Mouse (Mus musculus) ovary, postnatal 10 days (tissue): Measurements from ENCODE around the gene Hesx1.
"Not testable (repeated sequence)": the region's sequence is repeated elsewhere in the genome, so short reads cannot be mapped to it uniquely, and the experiment has no call there.

Experiments used
- DNase-seq: peaks from one replicate; pipeline ENCODE4 v3.0.0; 2022; ENCODE audit warnings: low spot score

Gene Hesx1

GRCm38 (mm10) chr14:26994211-26994741, at the start of gene Hesx1:
TSS of gene Hesx1 (plus strand) at chr14:26994416.
- peak; percentile 4 for DNase-seq

- DNase-seq = not testable (repeated sequence)
These were observed 38.1 kb upstream of the Hesx1 start for GRCm38 (mm10) chr14:26956139-26956538.

DNA sequence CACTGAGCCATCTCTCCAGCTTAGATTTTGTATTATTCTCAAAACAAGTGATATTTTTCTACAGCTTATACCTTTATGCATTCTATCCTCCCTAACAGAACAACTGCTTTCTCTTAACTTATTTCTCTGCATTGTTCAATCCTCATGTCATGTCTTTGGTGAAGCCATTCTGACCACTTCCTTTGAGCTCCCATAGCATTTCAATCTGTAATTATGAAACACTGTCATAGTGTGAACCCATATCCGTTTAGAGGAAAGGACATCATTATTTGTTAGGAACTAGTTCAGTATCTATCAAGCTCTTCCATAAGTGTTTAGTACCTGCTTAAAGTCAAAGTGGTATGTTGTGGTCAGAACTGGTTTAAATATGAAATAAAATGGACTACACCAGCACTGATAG, 33.7 kb upstream of the Hesx1 start:
- no peak for DNase-seq

GRCm38 (mm10) chr14:26969164-26969563, 25.1 kb upstream of the Hesx1 start:
- DNase-seq = no peak

DNA sequence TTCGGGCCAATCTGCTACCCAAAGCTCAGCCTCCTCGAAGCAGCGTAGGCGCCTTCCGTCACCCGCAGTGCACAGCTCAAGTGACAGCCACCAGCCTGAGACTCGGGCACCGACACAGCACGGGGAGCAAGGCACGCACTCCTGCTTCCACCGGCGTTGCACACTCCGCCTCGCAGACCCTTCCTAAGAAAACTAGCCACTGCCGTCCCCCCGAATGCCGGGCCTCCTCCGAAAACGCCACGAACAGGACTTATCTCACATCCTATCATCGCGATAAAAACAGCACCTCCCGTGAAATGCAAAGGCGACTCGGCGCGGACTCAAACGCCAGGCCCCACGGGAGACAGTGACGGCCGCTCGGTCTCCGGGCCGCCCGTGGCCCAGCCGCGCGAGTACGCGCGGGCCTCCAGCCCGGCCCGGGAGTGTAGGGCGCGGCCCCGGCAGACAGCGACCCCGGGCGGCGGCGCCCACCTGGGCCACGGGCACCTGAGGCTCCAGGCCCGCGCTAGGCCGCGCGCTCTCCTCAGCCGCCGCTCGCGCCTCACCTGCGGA, 24.3 kb upstream of the Hesx1 start:
- DNase-seq = no peak

DNA sequence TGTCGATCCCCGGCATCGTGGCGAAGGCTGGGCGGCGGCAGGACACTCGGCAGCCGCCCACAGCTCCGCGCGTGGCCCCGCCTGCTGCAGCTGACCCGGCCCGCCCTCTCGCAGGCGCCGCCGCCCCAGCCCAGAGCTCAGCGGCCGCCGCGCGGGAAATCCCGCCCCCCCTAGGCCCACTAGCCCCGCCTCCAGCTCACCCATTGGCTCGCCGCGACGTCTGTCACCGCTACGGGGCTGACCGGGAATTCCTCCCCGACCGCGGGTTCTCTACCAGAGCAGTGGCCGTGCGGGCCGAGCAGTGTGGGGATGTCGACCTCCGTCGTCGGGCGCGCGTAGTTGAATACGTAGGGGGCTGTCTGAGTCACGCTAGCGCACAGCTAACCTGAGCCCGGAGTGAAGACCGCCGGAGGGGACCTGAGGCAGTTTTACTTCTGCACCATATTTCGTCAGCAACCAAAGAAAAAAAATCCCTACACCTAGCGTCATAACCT, 23.7 kb upstream of the Hesx1 start:
- peak; percentile 99 for DNase-seq

GRCm38 (mm10) chr14:26971106-26971789, 23.0 kb upstream of the Hesx1 start, which contains the start of gene Appl1:
TSS of gene Appl1 (minus strand) at chr14:26971232.
- DNase-seq = no peak

DNA sequence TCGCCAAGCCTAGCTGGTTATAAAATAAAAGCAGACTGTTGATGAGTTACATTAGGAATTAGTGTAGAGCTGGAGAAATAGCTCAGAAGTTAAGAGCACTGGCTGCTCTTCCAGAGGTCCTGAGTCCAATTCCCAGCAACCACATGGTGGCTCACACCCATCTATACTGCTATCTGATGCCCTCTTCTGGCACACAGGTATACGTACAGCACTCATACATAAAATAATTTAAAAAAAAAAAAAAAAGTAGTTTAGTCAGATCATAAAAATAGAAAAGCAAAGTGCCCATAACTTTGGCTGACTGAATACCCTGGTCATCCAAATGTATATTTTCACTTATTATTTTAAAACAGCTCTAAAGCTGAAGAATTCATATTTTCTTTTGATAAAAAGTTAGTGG, 21.1 kb upstream of the Hesx1 start:
- no peak for DNase-seq

DNA sequence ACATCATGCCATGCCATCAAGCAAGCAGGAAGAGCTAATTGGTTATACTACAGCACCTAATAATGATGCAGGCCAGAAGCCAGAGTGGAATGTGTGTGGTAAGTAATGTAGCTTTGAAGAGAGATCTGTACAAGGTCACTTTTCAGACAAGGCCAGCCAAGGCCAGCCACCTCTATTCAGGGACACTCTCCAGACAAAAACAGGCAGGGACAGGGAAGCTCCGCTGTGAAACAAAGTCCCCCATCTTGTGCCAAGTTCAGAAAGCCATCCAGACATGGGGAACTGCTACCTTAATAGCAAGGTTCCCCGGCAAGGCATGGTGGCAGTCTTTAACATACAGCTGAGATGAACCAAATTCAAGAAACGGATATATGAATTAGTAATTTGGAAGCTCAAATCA, 18.7 kb upstream of the Hesx1 start:
- DNase-seq = no peak

DNA sequence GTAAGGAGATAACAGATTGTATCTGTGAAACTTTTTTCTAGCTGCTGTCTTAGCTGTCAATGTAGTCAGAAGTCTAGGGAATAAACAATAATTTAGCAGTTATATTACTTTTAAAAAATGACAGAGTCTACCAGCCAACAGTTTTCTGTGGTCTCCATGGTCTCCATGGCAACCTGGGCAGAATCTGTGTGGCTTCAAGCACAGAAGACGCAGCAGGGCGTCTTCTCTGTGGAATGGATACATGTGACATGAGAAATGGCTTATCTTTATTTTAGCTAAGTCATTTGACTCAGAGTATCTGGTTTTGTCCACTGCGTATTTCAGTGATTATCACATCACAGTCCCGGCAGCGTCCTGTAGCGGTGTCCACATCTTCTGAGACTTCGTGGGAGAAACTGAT, 18.0 kb upstream of the Hesx1 start:
- no peak for DNase-seq

DNA sequence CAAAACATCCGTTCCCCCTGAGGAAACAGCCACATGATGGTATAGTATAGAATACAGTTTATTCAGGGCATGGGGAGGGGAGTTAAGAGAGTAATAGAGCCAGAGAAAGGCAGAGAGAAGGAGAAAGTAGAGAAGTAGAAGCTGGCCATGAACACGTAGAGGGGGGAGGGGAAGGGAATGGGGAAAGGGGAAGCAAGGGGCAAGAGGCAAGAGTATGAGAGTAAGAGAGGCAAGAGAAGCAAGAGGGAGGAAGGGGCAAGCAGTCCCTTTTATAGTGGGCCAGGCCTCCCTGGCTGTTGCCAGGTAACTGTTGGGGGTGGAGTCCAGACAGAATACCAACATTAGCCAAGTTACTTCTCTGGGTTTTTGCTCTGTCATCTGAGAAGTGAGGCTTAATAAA, 16.7 kb upstream of the Hesx1 start:
- DNase-seq = no peak

DNA sequence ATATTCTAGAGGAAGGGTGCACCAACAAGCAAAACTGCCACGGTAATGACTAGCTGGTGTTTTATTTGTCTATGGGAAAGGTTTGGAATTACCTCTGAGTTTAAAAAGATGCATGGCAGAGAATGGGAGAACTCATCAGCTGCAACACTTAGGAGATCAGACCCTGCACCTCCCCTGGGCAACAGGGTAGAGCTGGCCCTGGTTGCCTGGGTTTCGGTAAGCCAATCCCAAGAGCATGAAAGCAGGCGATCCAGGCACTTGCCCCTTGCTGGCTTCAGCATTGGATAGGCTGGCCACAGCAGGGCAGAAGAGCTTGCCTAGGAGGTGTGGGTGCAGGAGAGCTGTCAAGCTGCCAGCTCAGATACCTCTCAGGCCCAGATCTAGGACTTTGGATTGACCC, 14.4 kb upstream of the Hesx1 start:
- no peak for DNase-seq

DNA sequence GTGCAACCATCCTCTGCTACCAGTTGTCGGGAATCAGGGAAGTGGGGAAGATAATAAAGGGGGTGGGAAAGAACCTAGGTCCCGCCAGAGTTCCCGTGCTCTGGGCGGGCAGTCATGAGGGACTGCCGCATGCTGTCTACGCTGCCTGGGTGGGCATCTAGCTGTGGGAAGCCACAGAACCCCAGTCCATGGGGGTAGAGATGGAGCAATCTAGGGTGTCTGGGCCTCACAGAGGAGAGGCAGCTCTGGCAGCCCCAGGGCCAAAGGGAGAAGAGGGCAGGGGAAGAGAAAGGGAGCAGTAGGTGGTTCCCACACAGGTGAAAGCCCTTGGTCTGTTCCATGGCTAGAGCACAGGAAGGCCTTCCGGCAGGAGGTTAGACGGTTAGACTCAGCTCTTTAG, 13.2 kb upstream of the Hesx1 start:
- DNase-seq = no peak

DNA sequence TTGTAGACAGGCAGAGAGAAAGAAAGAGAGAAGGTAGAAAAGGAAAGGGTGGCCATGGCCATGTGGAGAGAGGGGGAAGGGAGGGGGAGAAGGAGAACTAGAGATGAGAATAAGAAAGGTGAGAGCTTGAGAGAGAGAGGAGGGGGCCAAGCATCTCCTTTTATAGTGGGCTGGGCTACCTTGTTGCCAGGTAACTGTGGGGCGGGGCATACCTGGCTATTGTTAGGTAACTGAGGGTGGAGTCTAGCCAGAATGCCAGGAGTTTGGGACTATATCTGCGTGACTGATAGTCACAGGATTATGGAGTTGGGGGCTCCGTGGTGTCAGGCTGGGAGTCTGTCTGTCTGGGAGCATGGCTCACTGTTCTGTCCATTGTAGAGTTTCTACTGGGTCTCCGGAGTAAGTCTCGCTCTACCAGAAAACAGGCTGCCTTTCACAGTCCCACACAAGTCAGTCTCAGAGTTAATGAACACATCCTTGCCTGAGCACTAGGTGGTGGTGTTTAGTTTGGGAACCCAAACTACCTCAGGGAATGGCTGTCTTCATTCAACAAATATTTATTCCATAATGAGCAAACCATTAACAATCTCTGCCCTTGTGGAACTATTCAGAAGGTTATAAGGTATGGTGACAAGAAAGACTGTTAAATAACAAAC, 12.6 kb upstream of the Hesx1 start:
- DNase-seq = no peak

DNA sequence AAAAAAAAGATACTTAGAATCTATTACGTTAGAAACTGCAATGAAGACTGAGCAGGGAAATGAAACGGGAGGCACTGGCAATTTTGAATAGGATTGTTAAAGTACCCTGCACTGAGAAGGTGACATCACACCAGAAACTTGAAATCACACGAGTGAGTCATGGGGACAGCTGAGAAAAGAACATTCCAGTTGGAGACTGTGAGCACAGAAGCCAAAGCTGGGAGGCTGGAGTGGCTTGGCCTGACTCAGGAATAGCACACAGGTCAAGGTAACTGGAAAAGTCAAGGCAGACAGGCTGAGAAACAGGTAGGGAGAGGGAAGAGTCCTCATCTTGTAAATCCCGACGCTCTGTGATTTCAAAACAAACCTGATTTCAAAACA, 12.1 kb upstream of the Hesx1 start:
- DNase-seq = no peak

DNA sequence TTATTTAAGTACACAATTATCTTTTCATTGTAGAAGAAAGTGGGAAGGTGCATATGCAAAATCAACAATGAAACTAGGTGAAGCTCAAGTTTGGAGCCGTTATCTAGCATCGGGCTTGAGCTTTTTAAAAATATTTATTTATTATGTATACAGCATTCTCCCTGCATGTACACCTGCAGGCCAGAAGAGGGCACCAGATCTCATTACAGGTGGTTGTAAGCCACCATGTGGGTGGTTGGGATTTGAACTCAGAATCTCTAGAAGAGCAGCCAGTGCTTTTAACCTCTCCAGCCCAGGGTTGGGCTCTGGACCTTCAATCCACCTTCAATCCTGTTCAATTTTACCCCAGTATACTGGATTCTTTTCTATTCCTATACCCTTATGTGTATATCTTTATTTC, 5.5 kb upstream of the Hesx1 start:
- DNase-seq = no peak

DNA sequence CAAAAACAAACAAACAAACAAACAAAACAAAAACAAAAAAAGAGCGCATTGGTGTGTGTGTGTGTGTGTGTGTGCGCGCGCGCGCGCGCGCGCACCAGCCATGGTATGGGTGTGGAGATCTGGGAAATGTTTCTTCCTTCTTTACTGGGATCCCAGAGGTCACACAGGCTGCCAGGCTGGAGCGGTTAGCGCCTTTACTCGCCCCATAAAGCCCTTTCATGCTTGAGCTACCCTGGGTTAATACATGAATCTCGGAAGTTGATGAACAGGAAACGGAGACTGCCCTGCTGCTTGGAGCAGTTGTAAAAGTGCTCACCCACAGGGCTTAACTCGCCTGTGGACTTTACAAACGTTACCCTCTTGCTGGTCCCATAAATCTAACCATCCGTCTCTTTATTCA, 2.6 kb upstream of the Hesx1 start:
- DNase-seq = no peak

- DNase-seq = no peak
These were observed 789 bp upstream of the Hesx1 start for GRCm38 (mm10) chr14:26993427-26993826.

- DNase-seq = no peak
These were observed 2.0 kb downstream of the Hesx1 start for GRCm38 (mm10) chr14:26996257-26996656.

DNA sequence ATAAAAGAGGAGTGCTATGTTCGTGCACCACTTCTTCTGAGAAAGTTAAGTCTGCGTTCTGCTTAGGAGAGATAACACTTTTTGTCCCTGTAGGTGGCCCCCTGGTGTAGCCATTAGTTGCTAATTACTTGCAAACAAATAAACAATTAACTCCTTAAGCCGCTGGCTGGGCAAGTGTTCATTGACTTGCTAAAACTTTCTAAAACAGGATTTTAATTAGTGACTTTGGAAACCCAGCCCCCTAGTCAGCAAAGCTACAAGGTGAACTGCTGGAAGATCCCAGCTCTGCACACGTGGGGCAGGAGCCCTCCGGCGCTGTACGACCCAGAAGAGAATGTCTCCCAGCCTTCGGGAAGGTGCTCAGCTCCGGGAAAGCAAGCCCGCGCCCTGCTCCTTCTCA, 6.2 kb downstream of the Hesx1 start:
- no peak for DNase-seq

- no peak for DNase-seq
These were observed 10.7 kb downstream of the Hesx1 start for GRCm38 (mm10) chr14:27004906-27005305.

DNA sequence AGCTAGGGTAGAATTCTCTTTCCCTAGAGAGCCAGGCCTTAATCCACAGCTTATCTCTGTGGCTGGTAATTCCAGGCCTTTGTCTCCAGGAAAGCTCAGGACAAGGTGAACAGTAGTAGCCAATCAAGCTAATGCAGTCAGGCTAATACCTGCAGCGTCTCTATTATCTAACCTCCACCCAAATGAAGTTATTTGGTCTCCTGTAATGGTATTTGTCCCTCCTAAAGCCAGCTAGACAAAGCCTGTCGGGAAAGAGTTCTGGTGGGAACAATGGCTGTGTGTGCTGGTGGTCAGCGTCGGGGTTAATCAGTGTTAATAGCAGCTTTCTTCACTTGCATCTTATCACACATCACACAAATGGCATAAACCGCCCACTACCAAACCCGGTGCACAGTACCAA, 11.7 kb downstream of the Hesx1 start:
- no peak for DNase-seq

DNA sequence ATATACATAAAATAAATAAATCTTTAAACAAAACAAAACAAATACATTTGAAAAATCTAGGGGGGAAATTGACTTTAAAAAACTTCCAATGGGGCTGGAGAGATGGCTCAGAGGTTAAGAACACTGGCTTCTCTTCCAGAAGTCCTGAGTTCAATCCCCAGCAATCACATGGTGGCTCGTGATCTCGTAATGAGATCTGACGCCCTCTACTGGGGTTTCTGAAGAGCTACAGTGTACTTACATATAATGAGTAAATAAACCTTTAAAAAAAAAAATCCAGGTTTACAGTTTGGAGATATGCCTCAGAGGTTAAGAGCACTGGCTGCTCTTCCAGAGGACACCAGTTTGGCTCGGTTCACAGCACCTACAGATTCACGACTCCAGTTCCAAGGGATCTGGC, 17.3 kb downstream of the Hesx1 start:
- DNase-seq = no peak
